8 mouse cellular contexts compared by ENCODE assay signal in genomic region chr16:85899301-85899721, GRCm38 (mm10). TPM values are rescaled to one million over a fixed set of nuclear protein-coding genes. Genes with fewer than 3 reads are reported as not detected.
DNase-seq lines count a peak whose midpoint lies in the region; ATAC-seq and TF ChIP-seq lines count a peak whose summit lies in the region.

No protein-coding gene starts in this region.

- ATAC-seq in kidney, embryonic 14.5 days (ENCODE audit: low FRiP score, low TSS enrichment), result peak; percentile 63

- peak overlapping the region; percentile 67; the same call in 1 of the 2 replicates for H3K9ac ChIP-seq in kidney, embryonic 14.5 days (ENCODE audit: low read depth, low read length)

- H3K4me2 ChIP-seq in kidney, embryonic 14.5 days (replicated peaks; ENCODE audit: low read depth, low read length), result peak overlapping the region; percentile 96

- no peaks in the 10 kb centered on the region for H3K9me3 ChIP-seq in heart, embryonic 10.5 days
- H3K9me3 ChIP-seq in kidney, embryonic 14.5 days (ENCODE audit: control insufficient read depth, low read length), result no peaks in the 10 kb centered on the region

- DNase-seq in cerebellum, adult 2 months, result peak; percentile 26 to 30
- DNase-seq in cerebellum, adult 11-12 months, result no peak
- peak; percentile 35 for DNase-seq in embryo, embryonic 10.5 days (ENCODE audit: low spot score)
- peak; percentile 77 for DNase-seq in heart, embryonic 10.5 days (ENCODE audit: low spot score)
- peak; percentile 36 for DNase-seq in lung, adult 2 months
- DNase-seq in ovary, postnatal 36 days (ENCODE audit: low spot score), result peak; percentile 28
- DNase-seq in spleen, adult 18-20 months, result no peak

- 42% methylated on average over 25 of the region's 25 CpGs for WGBS in cerebellum, adult 2 months
- WGBS in heart, embryonic 10.5 days, result 17% methylated on average over 25 of the region's 25 CpGs
- 19% methylated on average over 25 of the region's 25 CpGs for WGBS in kidney, embryonic 14.5 days
- 37% methylated on average over 25 of the region's 25 CpGs for WGBS in lung, adult 2 months

- no peak for TF ChIP-seq POLR2A in cerebellum, adult 2 months (IDR thresholded peaks at IDR 0.05; ENCODE audit: borderline replicate concordance, insufficient read depth, low read length)
- TF ChIP-seq POLR2A in lung, adult 2 months (IDR thresholded peaks at IDR 0.05; ENCODE audit: borderline replicate concordance, extremely low read depth, low read depth, low read length), result peak; percentile 43; the same call in 1 of the 2 replicates

- no peak for TF ChIP-seq CTCF in cerebellum, adult 2 months (IDR thresholded peaks at IDR 0.05; ENCODE audit: borderline replicate concordance, insufficient read depth, low read depth, low read length)
- no peak for TF ChIP-seq CTCF in lung, adult 2 months (IDR thresholded peaks at IDR 0.05; ENCODE audit: insufficient read depth, low read length)

- peak overlapping the region; percentile 11 for H3K4me3 ChIP-seq in cerebellum, adult 2 months (replicated peaks; ENCODE audit: insufficient read depth, low read depth, low read length)
- peak overlapping the region; percentile 71 for H3K4me3 ChIP-seq in heart, embryonic 10.5 days
- H3K4me3 ChIP-seq in kidney, embryonic 14.5 days (ENCODE audit: low read length), result peak overlapping the region; percentile 65
- H3K4me3 ChIP-seq in lung, adult 2 months (replicated peaks; ENCODE audit: extremely low read depth, low read depth, low read length), result peak overlapping the region; percentile 4

- no peaks in the 10 kb centered on the region for H3K36me3 ChIP-seq in heart, embryonic 10.5 days
- no peaks in the 10 kb centered on the region for H3K36me3 ChIP-seq in kidney, embryonic 14.5 days (ENCODE audit: control insufficient read depth, insufficient read depth, low read length)

- H3K4me1 ChIP-seq in cerebellum, adult 2 months (ENCODE audit: control insufficient read depth, insufficient read depth, low read length), result no peaks in the 10 kb centered on the region; the same call in 1 of the 2 replicates
- H3K4me1 ChIP-seq in heart, embryonic 10.5 days, result peaks cover 15% of the 10 kb centered on the region
- H3K4me1 ChIP-seq in kidney, embryonic 14.5 days (ENCODE audit: control insufficient read depth, insufficient read depth, low read length), result peaks cover 3% of the 10 kb centered on the region; the same call in 1 of the 2 replicates
- no peaks in the 10 kb centered on the region; the same call in 1 of the 2 replicates for H3K4me1 ChIP-seq in lung, adult 2 months (ENCODE audit: control insufficient read depth, insufficient read depth, low read length)

- H3K27ac ChIP-seq in cerebellum, adult 2 months (ENCODE audit: insufficient read depth, low read length), result no peak overlapping the region
- H3K27ac ChIP-seq in heart, embryonic 10.5 days, result 0 out of 2 replicates have a peak overlapping the region, but pooled peaks have one; percentile 80
- H3K27ac ChIP-seq in kidney, embryonic 14.5 days (ENCODE audit: low read depth, low read length), result no peak overlapping the region

- no peaks in the 10 kb centered on the region for H3K27me3 ChIP-seq in cerebellum, adult 2 months (ENCODE audit: control insufficient read depth, insufficient read depth, low read length)
- peaks cover 23% of the 10 kb centered on the region for H3K27me3 ChIP-seq in heart, embryonic 10.5 days (ENCODE audit: insufficient read depth, poor library complexity, severe bottlenecking)
- 0 out of 2 replicates have a peak, but pooled peaks cover 5% of the 10 kb centered on the region for H3K27me3 ChIP-seq in kidney, embryonic 14.5 days (ENCODE audit: control insufficient read depth, insufficient read depth, low read length)

RNA-seq across cellular contexts. Expression of gene Adamts5, which starts 2.3 kb away (rescaled TPM):
- 1.0 and 1.2 TPM in 2 replicates for polyA plus RNA-seq in cerebellum, adult 2 months (2012; rRNA removed)
- polyA plus RNA-seq in heart, embryonic 10.5 days (2016; fragmentation: Nextera tagmentation; extraction: Ambion mirVana), result 1.1 and 1.7 TPM in 2 replicates
- polyA plus RNA-seq in kidney, embryonic 14.5 days (2014; fragmentation: Nextera tagmentation; extraction: Ambion mirVana), result 3.4 and 3.6 TPM in 2 replicates
- polyA plus RNA-seq in lung, adult 2 months (2012; rRNA removed), result 2.2 and 3.1 TPM in 2 replicates

Comparison
In these comparisons a context has a peak if more than half of its experiments do, and no peak if none do; other contexts are left out.
1. DNase-seq: peak in cerebellum, adult 2 months (2 of 2), embryo, embryonic 10.5 days (single experiment), heart, embryonic 10.5 days (single experiment), lung, adult 2 months (single experiment) and ovary, postnatal 36 days (single experiment); none in cerebellum, adult 11-12 months (single experiment) and spleen, adult 18-20 months (0 of 2).
2. H3K4me3 ChIP-seq: peak in every context shown above with its lines; median percentile 71 in heart, embryonic 10.5 days; 65 in kidney, embryonic 14.5 days; 11 in cerebellum, adult 2 months; 4 in lung, adult 2 months.